In genomic region chr12:76779951-76780350, GRCm38 (mm10) we compare ENCODE assay signal across 39 mouse cellular contexts. TPM values are rescaled to one million over a fixed set of nuclear protein-coding genes. Genes with fewer than 3 reads are reported as not detected.
"Had no signal": no experiment of that assay in that cellular context is flagged by ENCODE, and none has a peak within 500 bp of the region (broad histone marks: within the 10 kb centered on the region; RNA-seq: fewer than 3 reads in every experiment).

No protein-coding gene starts in this region.

- H3K9ac ChIP-seq: heart, embryonic 12.5 days; heart, embryonic 13.5 days; heart, embryonic 15.5 days; hindbrain, embryonic 12.5 days; hindbrain, embryonic 13.5 days; hindbrain, embryonic 14.5 days; hindbrain, embryonic 15.5 days; intestine, embryonic 15.5 days; kidney, embryonic 15.5 days had no signal

- H3K9me3 ChIP-seq: heart, embryonic 10.5 days; heart, embryonic 12.5 days; heart, embryonic 13.5 days; heart, embryonic 15.5 days; hindbrain, embryonic 10.5 days; hindbrain, embryonic 12.5 days; hindbrain, embryonic 13.5 days; hindbrain, embryonic 15.5 days; intestine, embryonic 15.5 days; kidney, embryonic 15.5 days had no signal

- H3K36me3 ChIP-seq: hindbrain, embryonic 15.5 days; intestine, embryonic 15.5 days had no signal

- ATAC-seq: hindbrain, embryonic 16.5 days; inflammation-experienced regulatory T-cells, adult 6 months; intestine, embryonic 15.5 days; intestine, embryonic 16.5 days; intestine, postnatal 0 days had no signal

- H3K4me3 ChIP-seq: heart, embryonic 10.5 days; heart, embryonic 12.5 days; heart, embryonic 13.5 days; heart, embryonic 15.5 days; hindbrain, embryonic 10.5 days; hindbrain, embryonic 12.5 days; hindbrain, embryonic 13.5 days; hindbrain, embryonic 15.5 days; intestine, embryonic 15.5 days; kidney, embryonic 15.5 days; layer of hippocampus, adult 2 months had no signal

- H3K4me2 ChIP-seq: heart, embryonic 11.5 days; heart, embryonic 12.5 days; heart, embryonic 13.5 days; heart, embryonic 15.5 days; hindbrain, embryonic 12.5 days; hindbrain, embryonic 13.5 days; hindbrain, embryonic 14.5 days; hindbrain, embryonic 15.5 days; intestine, embryonic 15.5 days; kidney, embryonic 15.5 days had no signal

- H3K4me1 ChIP-seq: hindbrain, embryonic 15.5 days; intestine, embryonic 15.5 days; kidney, embryonic 15.5 days had no signal

- H3K27ac ChIP-seq: heart, embryonic 10.5 days; heart, embryonic 15.5 days; intestine, embryonic 15.5 days; kidney, embryonic 15.5 days; kidney, postnatal 0 days; layer of hippocampus, adult 2 months had no signal

- H3K27me3 ChIP-seq: heart, embryonic 12.5 days; heart, embryonic 13.5 days; heart, embryonic 15.5 days; hindbrain, embryonic 12.5 days; hindbrain, embryonic 13.5 days; hindbrain, embryonic 15.5 days; intestine, embryonic 15.5 days; kidney, embryonic 15.5 days had no signal

- DNase-seq: heart, postnatal 10 days; heart, postnatal 14 days; heart, postnatal 4 days; kidney, adult 11 months; kidney, adult 18-20 months; kidney, adult 8-10 months; kidney, adult 9 months; kidney, postnatal 10 days; kidney, postnatal 14 days; kidney, postnatal 25 days; kidney, postnatal 4 days; layer of hippocampus, adult 9-11 months; layer of hippocampus, postnatal 36 days had no signal

RNA-seq across cellular contexts. Expression of gene Gpx2, which starts 15.4 kb away (rescaled TPM):
- total RNA-seq: heart, adult 8-10 months; heart, postnatal 10 days; heart, postnatal 14 days; heart, postnatal 25 days; heart, postnatal 4 days; hematopoietic stem cell, adult 5-6 weeks; hindbrain, postnatal 0 days had no signal
- polyA plus RNA-seq: heart, embryonic 12.5 days; heart, embryonic 14.5 days; heart, postnatal 0 days; hindbrain, embryonic 10.5 days; hindbrain, embryonic 11.5 days; hindbrain, embryonic 13.5 days; hindbrain, embryonic 15.5 days; inflammation-experienced regulatory T-cells, adult 6 months; kidney, embryonic 14.5 days; kidney, embryonic 15.5 days had no signal

RNA-seq across cellular contexts. Expression of gene Rab15, which starts 42.8 kb away (rescaled TPM):
- total RNA-seq: hematopoietic stem cell, adult 5-6 weeks had no signal
- polyA plus RNA-seq: inflammation-experienced regulatory T-cells, adult 6 months had no signal
